Mouse (Mus musculus): ENCODE results near the gene Cnn2. TPM values are rescaled to one million over a fixed set of nuclear protein-coding genes. Genes with fewer than 3 reads are reported as not detected.

Cnn2 gene
- polyA plus RNA-seq, 1 experiment from 2014 or later: 216 TPM

- peak overlapping the region; percentile 55 for H3K4me2 ChIP-seq
- H3K27me3 ChIP-seq: peaks cover 31% of the 10 kb centered on the region
- H3K9ac ChIP-seq (replicated peaks): peak overlapping the region; percentile 55
- H3K4me1 ChIP-seq (replicated peaks): peaks cover 21% of the 10 kb centered on the region
- no peaks in the 10 kb centered on the region for H3K9me3 ChIP-seq
- no peak for ATAC-seq (ENCODE audit: insufficient number of reproducible peaks, insufficient read depth, low FRiP score, low TSS enrichment, low read depth)
- H3K4me3 ChIP-seq (replicated peaks): peak overlapping the region; percentile 36
- H3K36me3 ChIP-seq: peaks cover 13% of the 10 kb centered on the region; the same call in 1 of the 2 replicates
- WGBS: 28% methylated on average over 11 of the region's 11 CpGs
- no peak overlapping the region for H3K27ac ChIP-seq
Measured at GRCm38 (mm10) chr10:80020191-80020590, 31.8 kb downstream of the Cnn2 start.

GRCm38 (mm10) chr10:80020603-80021319 is 32.4 kb downstream of the Cnn2 start:
- H3K4me3 ChIP-seq (replicated peaks): peak overlapping the region; percentile 36; the same call in 1 of the 2 replicates
- 82% methylated on average over 18 of the region's 18 CpGs for WGBS
- no peaks in the 10 kb centered on the region for H3K9me3 ChIP-seq
- H3K27me3 ChIP-seq: peaks cover 26% of the 10 kb centered on the region
- H3K27ac ChIP-seq: no peak overlapping the region
- no peak overlapping the region for H3K9ac ChIP-seq (replicated peaks)
- peak overlapping the region; percentile 55 for H3K4me2 ChIP-seq
- ATAC-seq (ENCODE audit: insufficient number of reproducible peaks, insufficient read depth, low FRiP score, low TSS enrichment, low read depth): no peak
- H3K4me1 ChIP-seq (replicated peaks): peaks cover 21% of the 10 kb centered on the region
- peaks cover 13% of the 10 kb centered on the region; the same call in 1 of the 2 replicates for H3K36me3 ChIP-seq

- no peaks in the 10 kb centered on the region for H3K9me3 ChIP-seq
- peaks cover 20% of the 10 kb centered on the region for H3K27me3 ChIP-seq
- no peak for ATAC-seq (ENCODE audit: insufficient number of reproducible peaks, insufficient read depth, low FRiP score, low TSS enrichment, low read depth)
- H3K36me3 ChIP-seq: peaks cover 15% of the 10 kb centered on the region; the same call in 1 of the 2 replicates
- no peak overlapping the region for H3K4me2 ChIP-seq
- no peak overlapping the region for H3K27ac ChIP-seq
- H3K4me3 ChIP-seq (replicated peaks): no peak overlapping the region
- 91% methylated on average over 13 of the region's 13 CpGs for WGBS
- no peak overlapping the region for H3K9ac ChIP-seq (replicated peaks)
- peaks cover 21% of the 10 kb centered on the region for H3K4me1 ChIP-seq (replicated peaks)
Measured at GRCm38 (mm10) chr10:80021320-80021641, 32.9 kb downstream of the Cnn2 start.

GRCm38 (mm10) chr10:80022164-80022563 is 33.8 kb downstream of the Cnn2 start:
- H3K36me3 ChIP-seq: peaks cover 24% of the 10 kb centered on the region; the same call in 1 of the 2 replicates
- no peak for ATAC-seq (ENCODE audit: insufficient number of reproducible peaks, insufficient read depth, low FRiP score, low TSS enrichment, low read depth)
- no peak overlapping the region for H3K4me2 ChIP-seq
- H3K9me3 ChIP-seq: no peaks in the 10 kb centered on the region
- no peak overlapping the region for H3K4me3 ChIP-seq (replicated peaks)
- peaks cover 21% of the 10 kb centered on the region for H3K4me1 ChIP-seq (replicated peaks)
- 93% methylated on average over 12 of the region's 12 CpGs for WGBS
- no peak overlapping the region for H3K9ac ChIP-seq (replicated peaks)
- no peak overlapping the region for H3K27ac ChIP-seq
- H3K27me3 ChIP-seq: peaks cover 12% of the 10 kb centered on the region

- peaks cover 21% of the 10 kb centered on the region for H3K4me1 ChIP-seq (replicated peaks)
- H3K4me2 ChIP-seq: no peak overlapping the region
- H3K36me3 ChIP-seq: peaks cover 28% of the 10 kb centered on the region; the same call in 1 of the 2 replicates
- peaks cover 6% of the 10 kb centered on the region for H3K27me3 ChIP-seq
- H3K9me3 ChIP-seq: no peaks in the 10 kb centered on the region
- H3K27ac ChIP-seq: no peak overlapping the region
- no peak overlapping the region for H3K4me3 ChIP-seq (replicated peaks)
- 95% methylated on average over 8 of the region's 8 CpGs for WGBS
- no peak for ATAC-seq (ENCODE audit: insufficient number of reproducible peaks, insufficient read depth, low FRiP score, low TSS enrichment, low read depth)
- no peak overlapping the region for H3K9ac ChIP-seq (replicated peaks)
Measured at GRCm38 (mm10) chr10:80022806-80023205, 34.4 kb downstream of the Cnn2 start.

- Histone ChIP-seq H3K4me1 (replicated peaks) (peaks cover 18% of the 10 kb centered on the region), H3K27me3 (0 out of 2 replicates have a peak, but pooled peaks cover 2% of the 10 kb centered on the region), H3K27ac (no peak overlapping the region), H3K36me3 (peaks cover 30% of the 10 kb centered on the region; the same call in 1 of the 2 replicates), H3K9ac (replicated peaks) (no peak overlapping the region), H3K4me3 (replicated peaks) (no peak overlapping the region), H3K4me2 (no peak overlapping the region), H3K9me3 (no peaks in the 10 kb centered on the region)
- no peak for ATAC-seq (ENCODE audit: insufficient number of reproducible peaks, insufficient read depth, low FRiP score, low TSS enrichment, low read depth)
- 93% methylated on average over 5 of the region's 5 CpGs for WGBS
Measured at GRCm38 (mm10) chr10:80023758-80024157, 35.4 kb downstream of the Cnn2 start.

GRCm38 (mm10) chr10:80024229-80025043 is 36.1 kb downstream of the Cnn2 start:
- no peak overlapping the region; the same call in 1 of the 2 replicates for H3K9ac ChIP-seq (replicated peaks)
- no peak overlapping the region for H3K4me2 ChIP-seq
- H3K4me3 ChIP-seq (replicated peaks): no peak overlapping the region
- H3K9me3 ChIP-seq: no peaks in the 10 kb centered on the region
- H3K27me3 ChIP-seq: no peaks in the 10 kb centered on the region
- ATAC-seq (ENCODE audit: insufficient number of reproducible peaks, insufficient read depth, low FRiP score, low TSS enrichment, low read depth): no peak
- WGBS: 79% methylated on average over 15 of the region's 15 CpGs
- 0 out of 2 replicates have a peak overlapping the region, but pooled peaks have one; percentile 41 for H3K27ac ChIP-seq
- H3K4me1 ChIP-seq (replicated peaks): peaks cover 11% of the 10 kb centered on the region
- peaks cover 37% of the 10 kb centered on the region; the same call in 1 of the 2 replicates for H3K36me3 ChIP-seq

- Histone ChIP-seq H3K9ac (replicated peaks) (no peak overlapping the region), H3K4me1 (replicated peaks) (0 out of 2 replicates have a peak, but pooled peaks cover 6% of the 10 kb centered on the region), H3K9me3 (no peaks in the 10 kb centered on the region), H3K36me3 (peaks cover 37% of the 10 kb centered on the region; the same call in 1 of the 2 replicates), H3K4me2 (no peak overlapping the region), H3K27me3 (no peaks in the 10 kb centered on the region), H3K27ac (no peak overlapping the region), H3K4me3 (replicated peaks) (no peak overlapping the region)
- ATAC-seq (ENCODE audit: insufficient number of reproducible peaks, insufficient read depth, low FRiP score, low TSS enrichment, low read depth): no peak
- 59% methylated on average over 4 of the region's 4 CpGs for WGBS
Measured at GRCm38 (mm10) chr10:80025044-80025347, 36.6 kb downstream of the Cnn2 start.

- 74% methylated on average over 10 of the region's 10 CpGs for WGBS
- ATAC-seq (ENCODE audit: insufficient number of reproducible peaks, insufficient read depth, low FRiP score, low TSS enrichment, low read depth): no peak
- H3K4me2 ChIP-seq: no peak overlapping the region
- H3K27me3 ChIP-seq: no peaks in the 10 kb centered on the region
- H3K9ac ChIP-seq (replicated peaks): no peak overlapping the region
- H3K27ac ChIP-seq: no peak overlapping the region
- 0 out of 2 replicates have a peak, but pooled peaks cover 3% of the 10 kb centered on the region for H3K4me1 ChIP-seq (replicated peaks)
- no peak overlapping the region for H3K4me3 ChIP-seq (replicated peaks)
- peaks cover 41% of the 10 kb centered on the region; the same call in 1 of the 2 replicates for H3K36me3 ChIP-seq
- no peaks in the 10 kb centered on the region for H3K9me3 ChIP-seq
Measured at GRCm38 (mm10) chr10:80025463-80025862, 37.1 kb downstream of the Cnn2 start.

- no peaks in the 10 kb centered on the region for H3K4me1 ChIP-seq (replicated peaks)
- H3K9me3 ChIP-seq: no peaks in the 10 kb centered on the region
- no peak for ATAC-seq (ENCODE audit: insufficient number of reproducible peaks, insufficient read depth, low FRiP score, low TSS enrichment, low read depth)
- peaks cover 45% of the 10 kb centered on the region; the same call in 1 of the 2 replicates for H3K36me3 ChIP-seq
- no peak overlapping the region for H3K9ac ChIP-seq (replicated peaks)
- no peak overlapping the region for H3K4me2 ChIP-seq
- WGBS: 60% methylated on average over 12 of the region's 12 CpGs
- no peaks in the 10 kb centered on the region for H3K27me3 ChIP-seq
- H3K27ac ChIP-seq: no peak overlapping the region
- H3K4me3 ChIP-seq (replicated peaks): no peak overlapping the region
Measured at GRCm38 (mm10) chr10:80025889-80026288, 37.5 kb downstream of the Cnn2 start.
